Mouse (Mus musculus) macrophage (primary cell): ENCODE measurements around the gene Tyms. TPM values are rescaled to one million over a fixed set of nuclear protein-coding genes. Genes with fewer than 3 reads are reported as not detected.

Experiments used
- H3K27ac ChIP-seq: fragments of 350-480 bp; formaldehyde crosslinking; 2 replicates; pipeline ENCODE4 v1.9.0; 2021
- H3K36me3 ChIP-seq: fragments of 350-480 bp; formaldehyde crosslinking; 2 replicates; pipeline ENCODE4 v1.9.0; 2021; ENCODE audit errors: inconsistent target
- H3K4me3 ChIP-seq: fragments of 350-480 bp; formaldehyde crosslinking; 2 replicates; pipeline ENCODE4 v1.9.0; 2021; ENCODE audit errors: inconsistent target
- H3K79me2 ChIP-seq: fragments of 350-480 bp; formaldehyde crosslinking; 2 replicates; pipeline ENCODE4 v1.9.0; 2021; ENCODE audit errors: inconsistent target
- WGBS: methylation state at CpG from one replicate; pipeline ENCODE4 v1.1.7; 2026; ENCODE audit warnings: inconsistent platforms; ENCODE audit not compliant: missing documents; 5-methylcytosine and 5-hydroxymethylcytosine counted together
- polyA plus RNA-seq: library from polyadenylated mRNA; stranded (reverse); fragments of 250-400 nt; gene quantifications from 3 replicates; pipeline ENCODE4 v1.2.4, GENCODE M21; 2018; ENCODE audit warnings: inconsistent platforms

Tyms gene
- polyA plus RNA-seq, 1 experiment from 2014 or later = 11.2 TPM

DNA sequence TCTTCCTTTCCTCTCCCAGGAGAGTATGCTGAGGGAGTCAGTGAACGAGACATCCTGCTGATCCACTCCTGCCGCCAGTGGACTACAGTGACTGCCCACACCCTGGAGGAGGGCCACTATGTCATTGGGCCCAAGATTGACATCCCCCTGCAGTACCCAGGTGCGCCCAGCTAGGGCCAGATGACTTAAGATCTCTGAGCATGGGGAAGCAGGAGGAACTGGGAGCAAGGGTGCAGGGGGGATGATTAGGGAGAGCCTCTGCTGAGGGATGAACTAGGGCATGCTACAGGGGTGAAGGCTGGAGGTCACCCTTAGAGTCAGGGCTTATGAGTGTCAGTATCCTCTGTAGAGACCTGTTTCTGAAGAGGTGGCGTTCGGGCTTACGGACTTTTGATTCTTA lies 34.8 kb upstream of the Tyms start:
- H3K79me2 ChIP-seq = no peaks in the 10 kb centered on the region
- no peaks in the 10 kb centered on the region for H3K36me3 ChIP-seq
- WGBS = 89% methylated on average over 6 of the region's 6 CpGs

DNA sequence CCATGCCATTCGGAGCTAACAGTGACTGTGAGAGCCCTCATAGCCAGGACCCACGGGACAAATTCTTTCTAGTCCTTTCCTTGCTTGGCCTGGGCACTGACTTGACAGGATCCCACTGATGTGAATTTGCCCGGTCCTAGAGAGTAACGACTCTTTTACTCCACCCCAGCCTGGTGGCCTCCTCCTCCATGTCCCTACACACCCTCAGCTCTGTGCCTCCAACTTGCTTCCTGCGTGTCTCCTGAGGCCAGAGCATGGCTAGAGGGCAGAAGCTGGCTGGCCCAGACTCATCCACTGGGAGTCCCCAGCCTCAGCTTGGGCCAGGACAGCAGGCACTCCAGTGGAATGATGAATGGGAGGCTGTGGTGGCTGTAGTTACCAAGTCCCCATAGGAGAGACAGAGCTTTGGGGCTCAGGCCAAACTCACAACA lies 34.2 kb upstream of the Tyms start:
- no peak overlapping the region for H3K4me3 ChIP-seq
- 32% methylated on average over 5 of the region's 5 CpGs for WGBS

More for the DNA sequence above, 34.8 kb upstream of the Tyms start:
- no peak overlapping the region for H3K4me3 ChIP-seq
- H3K27ac ChIP-seq = no peak overlapping the region

DNA sequence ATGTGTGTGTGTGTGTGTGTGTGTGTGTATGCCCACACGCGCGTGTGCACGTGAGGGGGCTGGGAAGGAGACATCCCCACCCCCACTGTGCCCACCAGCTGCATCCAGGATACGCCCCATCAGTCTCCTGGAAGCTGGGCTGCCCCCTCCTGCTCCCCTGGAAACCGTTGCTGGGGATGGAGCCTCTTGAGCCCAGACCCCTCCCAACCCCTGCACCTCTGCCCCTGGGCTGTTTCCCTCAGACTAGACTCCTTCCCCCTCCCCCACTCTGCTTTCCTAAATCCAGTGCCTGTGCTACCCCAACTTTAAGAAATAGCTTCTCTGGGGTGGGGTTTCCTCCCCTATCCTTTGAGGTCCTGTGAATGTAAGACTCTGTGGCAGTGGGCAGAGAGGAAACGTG lies 33.8 kb upstream of the Tyms start:
- WGBS = 38% methylated on average over 7 of the region's 7 CpGs

More for the DNA sequence above, 34.2 kb upstream of the Tyms start:
- H3K27ac ChIP-seq = no peak overlapping the region
- H3K36me3 ChIP-seq = no peaks in the 10 kb centered on the region
- no peaks in the 10 kb centered on the region for H3K79me2 ChIP-seq

DNA sequence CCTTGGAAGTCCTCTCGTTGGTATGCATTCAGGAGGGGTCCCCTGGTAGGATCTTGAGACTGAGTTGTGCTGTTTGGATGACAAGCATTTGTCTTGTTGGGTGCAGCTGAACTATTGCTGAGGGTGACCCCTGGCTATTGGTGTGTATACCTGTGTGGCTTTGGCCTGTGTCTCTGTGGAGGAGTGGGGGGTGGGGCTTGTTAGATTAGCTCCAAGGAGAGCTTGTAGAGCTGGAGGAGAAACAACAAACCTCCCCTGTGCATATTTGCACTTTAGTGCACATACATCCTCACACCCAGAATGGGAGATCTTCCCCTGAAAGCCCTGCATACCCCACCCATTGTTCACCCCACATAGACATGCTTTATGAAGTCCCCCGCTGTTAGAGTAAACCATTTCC lies 33.3 kb upstream of the Tyms start:
- Histone ChIP-seq H3K4me3 (no peak overlapping the region), H3K79me2 (no peaks in the 10 kb centered on the region), H3K27ac (no peak overlapping the region), H3K36me3 (no peaks in the 10 kb centered on the region)
- 47% methylated on average over 2 of the region's 2 CpGs for WGBS

More for the DNA sequence above, 33.8 kb upstream of the Tyms start:
- H3K4me3 ChIP-seq = no peak overlapping the region
- no peaks in the 10 kb centered on the region for H3K36me3 ChIP-seq
- no peaks in the 10 kb centered on the region for H3K79me2 ChIP-seq
- no peak overlapping the region for H3K27ac ChIP-seq

DNA sequence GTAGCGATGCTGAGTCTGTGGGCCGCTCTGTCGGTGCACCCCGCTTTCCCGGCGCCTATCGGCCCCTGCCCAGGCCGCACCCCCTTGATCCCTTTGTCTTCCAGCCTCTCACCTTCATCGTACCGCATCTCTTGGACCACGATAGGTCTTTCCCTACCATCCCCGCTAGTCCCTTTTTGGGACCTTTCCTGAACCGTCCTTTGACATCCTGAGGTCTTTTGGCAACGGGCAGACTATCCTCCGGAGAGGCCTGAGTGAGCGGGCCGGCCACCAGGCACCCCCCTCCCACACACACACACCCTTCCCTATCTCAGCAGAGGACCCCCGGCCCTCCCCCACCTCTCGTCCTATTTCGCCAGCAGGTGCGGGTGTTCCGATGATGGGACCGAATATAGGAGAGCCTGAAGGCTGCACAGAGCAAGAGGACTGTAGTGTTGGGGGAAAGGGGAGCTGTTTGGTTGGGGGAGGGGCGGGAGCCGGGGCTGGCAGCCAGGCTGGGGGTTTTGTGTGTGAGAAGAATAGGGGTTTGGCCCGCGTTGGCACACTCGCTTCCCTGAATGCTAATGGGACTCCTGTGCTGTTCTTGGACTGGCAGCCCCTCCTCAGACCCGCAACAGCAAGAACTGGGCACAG lies 32.4 kb upstream of the Tyms start, which contains the start of gene 3110082J24Rik:
3110082J24Rik (minus strand) TSS at position 419 of the 633 bp plus-strand sequence.
- no peaks in the 10 kb centered on the region for H3K36me3 ChIP-seq
- no peaks in the 10 kb centered on the region for H3K79me2 ChIP-seq
- H3K27ac ChIP-seq = no peak within 1 kb of the TSS
- WGBS = 9% methylated on average over 27 of the region's 29 CpGs
- no peak within 1 kb of the TSS for H3K4me3 ChIP-seq

DNA sequence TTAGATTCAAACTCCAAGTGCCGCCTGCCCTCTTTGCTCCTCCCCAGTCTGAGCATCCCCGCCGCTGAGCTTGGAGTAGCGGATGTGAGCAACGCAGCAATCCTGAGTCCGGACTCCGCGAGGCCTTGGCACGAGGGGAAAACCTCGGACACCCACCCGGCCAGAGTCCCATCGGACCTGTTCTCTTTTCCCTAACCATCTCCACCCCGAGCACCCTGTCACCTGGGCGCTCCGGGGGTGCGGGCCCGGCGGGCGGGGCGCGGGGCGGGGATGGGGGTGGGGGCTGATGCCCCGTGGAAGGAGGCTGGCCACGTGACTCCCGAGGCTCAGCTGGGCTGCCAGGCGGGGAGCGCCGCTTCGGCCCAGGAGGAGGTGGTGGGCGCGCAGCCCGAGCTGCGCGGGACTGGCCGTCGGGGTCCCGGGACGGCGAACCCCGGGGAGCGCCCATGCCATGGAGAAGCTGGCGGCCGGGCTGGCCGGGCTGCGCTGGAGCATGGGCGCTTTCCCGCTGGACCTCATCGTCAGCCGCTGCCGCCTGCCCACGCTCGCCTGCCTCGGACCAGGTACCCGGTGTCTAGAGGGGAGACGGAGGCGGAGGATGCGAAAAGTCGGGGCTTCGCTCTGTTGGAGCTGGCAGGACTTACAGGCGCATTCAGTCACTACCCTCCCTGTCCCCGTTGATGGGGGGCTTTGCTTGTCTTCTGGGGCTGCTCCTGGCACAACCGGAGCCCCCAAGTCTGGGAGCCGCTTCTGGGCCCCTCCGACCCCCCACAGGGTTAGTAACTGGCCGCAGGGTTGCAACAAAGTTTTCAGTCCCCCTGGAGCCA lies 31.6 kb upstream of the Tyms start, which contains the start of gene Garem2:
Garem2 (plus strand) TSS at position 321 of the 827 bp plus-strand sequence.
- H3K4me3 ChIP-seq = no peak within 1 kb of the TSS
- H3K79me2 ChIP-seq = no peaks in the 10 kb centered on the region
- H3K36me3 ChIP-seq = no peaks in the 10 kb centered on the region
- 7% methylated on average over 51 of the region's 65 CpGs for WGBS
- H3K27ac ChIP-seq = no peak within 1 kb of the TSS

DNA sequence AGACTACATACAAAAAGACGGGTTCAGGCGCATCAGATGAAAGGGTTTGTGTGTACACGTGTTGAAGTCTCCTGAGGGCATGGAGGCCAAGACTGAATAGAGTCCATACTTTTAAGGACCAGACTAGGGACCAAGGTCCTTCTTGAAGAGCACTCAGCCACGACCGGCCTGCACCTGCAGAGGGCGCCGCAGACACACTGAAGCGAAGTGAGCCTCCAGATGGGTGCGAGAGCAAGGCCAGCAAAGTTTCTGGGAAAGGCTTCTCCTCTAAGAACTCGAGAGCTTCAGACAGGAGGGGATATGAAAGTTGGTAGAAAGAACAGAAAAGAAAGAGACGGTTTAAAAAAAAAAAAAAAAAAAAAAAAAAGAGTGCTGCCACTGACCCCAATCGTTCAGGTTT lies 30.9 kb upstream of the Tyms start:
- Histone ChIP-seq H3K4me3 (no peak overlapping the region), H3K36me3 (no peaks in the 10 kb centered on the region), H3K27ac (no peak overlapping the region), H3K79me2 (no peaks in the 10 kb centered on the region)
- 12% methylated on average over 11 of the region's 12 CpGs for WGBS

DNA sequence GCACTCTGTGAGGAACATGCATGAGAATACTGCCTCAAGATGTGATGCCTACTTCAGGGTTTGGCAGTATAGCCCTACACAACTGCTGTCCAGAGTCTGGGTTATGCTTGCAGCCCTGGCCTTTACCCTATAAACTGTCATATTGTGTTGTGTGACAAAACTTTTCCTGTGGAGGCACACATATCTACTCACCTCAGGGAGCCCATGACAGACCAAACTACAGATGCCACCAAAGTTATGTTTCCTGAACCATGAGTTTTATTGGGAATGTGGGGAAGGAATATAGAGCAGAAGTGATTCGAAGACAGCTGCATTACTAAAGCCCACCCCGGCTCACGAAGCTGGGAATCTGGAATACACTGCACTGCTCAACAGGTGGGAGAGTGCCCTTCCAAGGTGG lies 29.9 kb upstream of the Tyms start:
- H3K4me3 ChIP-seq = no peak overlapping the region
- 85% methylated on average over 3 of the region's 3 CpGs for WGBS

DNA sequence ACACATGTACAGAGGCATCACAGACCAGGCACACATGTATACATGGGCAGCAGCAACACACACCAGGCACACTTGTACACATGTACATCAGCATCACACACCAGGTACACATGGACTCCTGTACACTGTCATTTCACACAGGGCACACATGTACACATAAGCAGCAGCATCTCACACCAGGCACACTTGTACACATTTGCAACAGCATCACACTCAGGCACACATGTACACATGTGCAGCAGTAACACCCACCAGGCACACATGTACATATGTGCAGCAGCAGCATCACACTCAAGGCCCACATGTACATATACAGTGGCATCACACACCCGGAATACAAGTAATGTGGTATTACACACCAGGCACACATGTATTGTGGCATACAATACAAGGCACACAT lies 24.8 kb upstream of the Tyms start:
- H3K27ac ChIP-seq = no peak overlapping the region
- H3K4me3 ChIP-seq = no peak overlapping the region
- H3K36me3 ChIP-seq = no peaks in the 10 kb centered on the region
- 100% methylated on average over 1 of the region's 1 CpGs for WGBS
- H3K79me2 ChIP-seq = no peaks in the 10 kb centered on the region

More for the DNA sequence above, 29.9 kb upstream of the Tyms start:
- no peaks in the 10 kb centered on the region for H3K79me2 ChIP-seq
- no peaks in the 10 kb centered on the region for H3K36me3 ChIP-seq
- no peak overlapping the region for H3K27ac ChIP-seq

DNA sequence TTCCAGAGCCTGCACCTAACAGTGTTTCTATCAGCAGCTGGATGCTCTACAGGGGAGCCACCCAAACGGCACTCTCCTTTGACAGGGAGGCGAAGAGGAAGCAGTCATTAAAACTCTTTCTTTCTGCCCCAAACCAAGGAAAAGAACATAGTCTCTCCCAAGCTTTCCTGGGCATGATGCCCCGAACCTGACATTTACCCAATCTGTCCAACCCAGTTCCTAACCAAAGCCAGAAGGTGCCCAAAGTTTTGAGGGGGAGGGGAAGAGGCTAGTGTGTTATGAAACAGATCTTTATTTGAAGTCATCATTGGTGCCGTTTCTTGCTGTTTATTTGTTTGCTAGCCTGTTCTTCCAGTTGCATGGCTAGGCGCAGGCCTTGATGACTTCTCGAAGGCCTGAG lies 22.3 kb upstream of the Tyms start:
- Histone ChIP-seq H3K79me2 (no peaks in the 10 kb centered on the region), H3K27ac (no peak overlapping the region), H3K4me3 (no peak overlapping the region), H3K36me3 (no peaks in the 10 kb centered on the region)
- 75% methylated on average over 6 of the region's 6 CpGs for WGBS

DNA sequence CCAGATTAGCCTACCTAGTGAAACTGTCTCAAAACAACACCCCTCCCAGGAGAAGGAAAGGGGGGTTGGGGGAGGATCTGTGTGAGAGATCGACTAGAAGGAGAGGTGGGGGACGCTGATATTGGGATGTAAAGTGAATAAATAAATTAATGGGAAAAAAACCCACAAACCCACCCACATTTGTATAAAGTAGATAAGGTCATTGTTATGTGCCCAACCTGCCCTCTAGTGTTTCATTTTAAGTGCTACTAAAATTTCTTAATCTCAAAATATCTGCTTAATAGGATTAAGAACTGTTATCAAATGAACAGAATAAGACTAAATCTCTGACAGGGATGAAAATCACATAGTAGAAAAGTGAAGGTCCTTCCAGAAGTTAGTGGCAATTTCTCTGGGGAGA lies 21.0 kb upstream of the Tyms start:
- no peaks in the 10 kb centered on the region for H3K36me3 ChIP-seq
- H3K79me2 ChIP-seq = no peaks in the 10 kb centered on the region
- no peak overlapping the region for H3K4me3 ChIP-seq
- WGBS = 53% methylated on average over 2 of the region's 2 CpGs
- no peak overlapping the region for H3K27ac ChIP-seq

DNA sequence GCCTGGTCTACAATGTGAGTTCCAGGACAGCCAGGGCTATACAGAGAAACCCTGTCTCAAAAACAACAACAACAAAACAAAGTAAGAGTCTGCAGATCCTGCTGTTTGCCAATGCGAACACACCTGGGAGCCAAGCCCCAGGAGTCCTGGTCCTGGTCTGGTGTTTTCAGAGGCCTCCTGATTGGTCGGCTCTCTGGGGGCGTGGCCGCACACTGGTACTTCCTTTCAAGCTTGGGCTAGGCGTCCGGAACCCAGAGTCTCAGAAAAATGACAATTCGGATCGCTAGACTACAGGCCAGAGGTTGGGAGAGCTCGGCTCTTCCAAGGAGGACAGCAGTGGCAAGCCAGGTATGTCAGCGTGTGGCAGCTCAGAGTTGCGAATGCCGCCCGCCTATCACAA lies 19.3 kb upstream of the Tyms start:
- WGBS = 75% methylated on average over 13 of the region's 13 CpGs
- no peak overlapping the region for H3K4me3 ChIP-seq
- no peaks in the 10 kb centered on the region for H3K36me3 ChIP-seq
- H3K79me2 ChIP-seq = no peaks in the 10 kb centered on the region
- no peak overlapping the region for H3K27ac ChIP-seq

DNA sequence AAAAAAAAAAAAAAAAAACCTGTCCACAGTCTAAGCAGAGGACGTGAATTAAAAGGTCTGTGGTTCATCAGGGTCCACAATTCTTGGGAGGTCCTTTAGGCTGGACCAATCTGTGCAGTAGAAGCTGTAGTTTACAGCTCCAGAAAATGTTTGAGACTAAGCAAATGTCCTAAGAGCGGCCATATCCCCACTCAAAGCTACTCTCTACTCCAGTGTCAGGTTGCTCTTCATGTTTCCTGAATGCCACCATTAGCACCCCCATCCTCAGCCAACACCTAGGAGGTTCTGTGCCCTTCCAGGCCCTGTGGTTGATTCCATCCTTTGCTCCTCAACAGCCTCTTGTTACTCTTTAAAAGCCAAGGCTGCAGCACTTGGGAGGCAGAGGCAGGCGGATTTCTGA lies 1.0 kb downstream of the Tyms start:
- WGBS = 77% methylated on average over 3 of the region's 3 CpGs
- Histone ChIP-seq H3K79me2 (peaks cover 17% of the 10 kb centered on the region), H3K27ac (peak overlapping the region; percentile 49), H3K36me3 (no peaks in the 10 kb centered on the region), H3K4me3 (peak overlapping the region; percentile 77)

DNA sequence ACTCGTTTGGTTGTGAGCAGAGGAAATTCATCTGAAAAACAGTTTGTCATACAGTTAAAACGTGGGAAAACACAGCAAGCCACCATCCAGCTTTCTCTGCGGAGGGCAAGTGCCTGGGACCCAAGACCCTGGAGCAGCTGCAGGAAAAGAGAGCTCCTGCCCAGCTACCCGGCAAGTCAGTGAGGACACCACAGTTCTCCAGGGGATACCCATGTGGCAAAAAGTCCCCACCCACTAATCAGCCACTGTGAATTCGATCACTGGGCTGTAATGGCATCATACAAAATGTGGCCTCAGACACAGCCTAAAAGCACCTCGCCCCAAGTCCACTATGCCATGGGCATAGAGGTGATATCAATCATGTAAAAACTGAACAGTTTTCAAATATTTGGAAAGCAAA lies 1.7 kb downstream of the Tyms start:
- H3K4me3 ChIP-seq = peak overlapping the region; percentile 77; the same call in 1 of the 2 replicates
- 82% methylated on average over 6 of the region's 6 CpGs for WGBS
- no peak overlapping the region for H3K27ac ChIP-seq
- no peaks in the 10 kb centered on the region for H3K36me3 ChIP-seq
- H3K79me2 ChIP-seq = peaks cover 17% of the 10 kb centered on the region

DNA sequence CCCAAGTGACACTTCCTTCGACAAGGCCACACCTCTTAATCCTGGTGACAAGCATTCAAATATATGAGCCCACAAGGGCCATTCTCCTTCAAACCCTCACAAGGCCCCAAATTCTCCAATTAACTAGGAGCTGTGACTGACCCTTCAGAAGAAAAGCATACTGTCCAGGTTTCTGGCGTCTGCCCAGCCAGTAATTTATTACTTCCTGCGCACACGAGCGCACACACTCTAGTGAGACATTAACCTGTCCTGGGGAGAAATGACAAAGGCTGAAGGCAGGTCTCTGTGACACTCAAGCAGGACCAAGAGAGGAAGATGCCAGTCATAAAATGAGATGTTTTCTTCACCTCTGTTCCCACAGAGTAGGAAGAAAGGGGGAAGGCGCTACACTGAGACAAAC lies 5.7 kb downstream of the Tyms start:
- Histone ChIP-seq H3K79me2 (peaks cover 12% of the 10 kb centered on the region), H3K4me3 (no peak overlapping the region), H3K36me3 (no peaks in the 10 kb centered on the region), H3K27ac (no peak overlapping the region)
- 76% methylated on average over 6 of the region's 6 CpGs for WGBS
